Comparison of ENCODE assay signal across 8 mouse cellular contexts in the genomic region with DNA sequence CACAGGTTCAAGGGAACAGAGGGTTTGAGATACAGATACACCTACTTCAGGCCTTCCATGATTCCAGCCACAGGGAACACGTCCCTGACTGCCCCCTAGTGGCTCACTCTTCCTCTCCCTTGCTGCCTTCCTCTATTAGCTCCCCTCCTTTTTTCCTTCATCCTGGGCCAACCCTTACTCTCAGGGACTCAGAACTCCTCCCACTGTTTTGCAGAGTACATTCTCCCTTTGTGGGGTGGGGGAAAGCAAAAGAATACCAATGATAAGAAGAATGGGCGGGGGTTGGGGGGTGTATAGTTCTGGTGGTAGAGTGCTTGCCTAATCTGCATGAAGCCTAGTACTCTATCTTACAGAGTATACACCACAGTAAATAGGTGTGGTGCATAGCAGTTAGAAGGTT. TPM values are rescaled to one million over a fixed set of nuclear protein-coding genes. Genes with fewer than 3 reads are reported as not detected.
DNase-seq lines count a peak whose midpoint lies in the region; ATAC-seq and TF ChIP-seq lines count a peak whose summit lies in the region.

No protein-coding gene starts in this region.

- TF ChIP-seq CTCF in G1E (IDR thresholded peaks at IDR 0.05; ENCODE audit: low read depth, low read length): peak; percentile 64; the same call in 1 of the 2 replicates

- DNase-seq in left cerebral cortex, postnatal 4 days: peak; percentile 68
- no peak for DNase-seq in left cerebral cortex, adult 11 months (ENCODE audit: low spot score)
- peak; percentile 30 for DNase-seq in G1E (ENCODE audit: low spot score)
- DNase-seq in cerebellum, adult 9-11 months: peak; percentile 76
- DNase-seq in kidney, postnatal 14 days: peak; percentile 75
- DNase-seq in thymus, postnatal 4 days: peak; percentile 78

- no peak overlapping the region for H3K4me3 ChIP-seq in G1E (ENCODE audit: low read depth, low read length)

- no peaks in the 10 kb centered on the region for H3K27me3 ChIP-seq in G1E (ENCODE audit: insufficient read depth, low read length)

- H3K36me3 ChIP-seq in G1E (replicated peaks): peaks cover 75% of the 10 kb centered on the region

- ATAC-seq in G1E (ENCODE audit: extremely low read depth, insufficient number of reproducible peaks, low FRiP score, poor library complexity, severe bottlenecking): peak; percentile 29; the same call in 1 of the 2 replicates
- peak; percentile 76 for ATAC-seq in granulocyte monocyte progenitor cell, adult 5-6 weeks (replicated peaks; ENCODE audit: poor library complexity, severe bottlenecking)
- ATAC-seq in megakaryocyte-erythroid progenitor cell, adult 5-6 weeks (replicated peaks; ENCODE audit: low FRiP score, low TSS enrichment, poor library complexity, severe bottlenecking): peak; percentile 69

- intact Hi-C loops in left cerebral cortex, postnatal 4 days (cut with DNase I): no loop called here

- peaks cover 36% of the 10 kb centered on the region for H3K4me1 ChIP-seq in G1E (ENCODE audit: insufficient read depth, low read depth, low read length)

- H3K9me3 ChIP-seq in G1E (replicated peaks): no peaks in the 10 kb centered on the region

RNA-seq across cellular contexts. Expression of gene Pik3ip1, which starts 16.1 kb away (rescaled TPM):
- 10 to 100 TPM; 22.9 to 23.4 TPM for total RNA-seq in left cerebral cortex, postnatal 4 days (2021)
- total RNA-seq in G1E (2014; fragmentation: Nextera tagmentation): 0.53 and 0.92 TPM in 2 replicates
- total RNA-seq in G1E (2017): 2.2 and 2.4 TPM in 2 replicates
- polyA plus RNA-seq in G1E (2012): 4.8 and 5.4 TPM in 2 replicates
- 30.2 and 35.9 TPM in 2 replicates for total RNA-seq in granulocyte monocyte progenitor cell, adult 5-6 weeks (2014; fragmentation: Nextera tagmentation)
- 44.8 and 63.1 TPM in 2 replicates for total RNA-seq in granulocyte monocyte progenitor cell, adult 5-6 weeks (2017)
- 8.3 and 20.5 TPM in 2 replicates for total RNA-seq in megakaryocyte-erythroid progenitor cell, adult 5-6 weeks (2014; fragmentation: Nextera tagmentation)
- total RNA-seq in megakaryocyte-erythroid progenitor cell, adult 5-6 weeks (2017): 17.5 and 28.1 TPM in 2 replicates

RNA-seq across cellular contexts. Expression of gene Patz1, which starts 25.5 kb away (rescaled TPM):
- 10 to 100 TPM; 62.5 to 62.9 TPM for total RNA-seq in left cerebral cortex, postnatal 4 days (2021)
- 71.9 and 89.1 TPM in 2 replicates for total RNA-seq in G1E (2014; fragmentation: Nextera tagmentation)
- total RNA-seq in G1E (2017): 56.5 and 66.6 TPM in 2 replicates
- 86.1 and 112 TPM in 2 replicates for polyA plus RNA-seq in G1E (2012)
- 98.0 and 105 TPM in 2 replicates for total RNA-seq in granulocyte monocyte progenitor cell, adult 5-6 weeks (2014; fragmentation: Nextera tagmentation)
- total RNA-seq in granulocyte monocyte progenitor cell, adult 5-6 weeks (2017): 65.0 and 73.9 TPM in 2 replicates
- 89.5 and 92.4 TPM in 2 replicates for total RNA-seq in megakaryocyte-erythroid progenitor cell, adult 5-6 weeks (2014; fragmentation: Nextera tagmentation)
- 64.2 and 78.3 TPM in 2 replicates for total RNA-seq in megakaryocyte-erythroid progenitor cell, adult 5-6 weeks (2017)

RNA-seq across cellular contexts. Expression of gene Drg1, which starts 47.9 kb away (rescaled TPM):
- 10 to 100 TPM; 86.1 to 96.8 TPM for total RNA-seq in left cerebral cortex, postnatal 4 days (2021)
- total RNA-seq in G1E (2014; fragmentation: Nextera tagmentation): 190 and 198 TPM in 2 replicates
- 282 and 303 TPM in 2 replicates for total RNA-seq in G1E (2017)
- 101 and 116 TPM in 2 replicates for polyA plus RNA-seq in G1E (2012)
- total RNA-seq in granulocyte monocyte progenitor cell, adult 5-6 weeks (2014; fragmentation: Nextera tagmentation): 132 and 172 TPM in 2 replicates
- total RNA-seq in granulocyte monocyte progenitor cell, adult 5-6 weeks (2017): 229 and 265 TPM in 2 replicates
- total RNA-seq in megakaryocyte-erythroid progenitor cell, adult 5-6 weeks (2014; fragmentation: Nextera tagmentation): 178 and 211 TPM in 2 replicates
- 230 and 276 TPM in 2 replicates for total RNA-seq in megakaryocyte-erythroid progenitor cell, adult 5-6 weeks (2017)
